Mouse (Mus musculus) ES-E14 (cell line): Measurements from ENCODE around the gene Raf1.
A peak's percentile ranks its signal among the peaks of the same experiment; 100 is the strongest.
"Not testable (repeated sequence)": the region's sequence is repeated elsewhere in the genome, so short reads cannot be mapped to it uniquely, and the experiment has no call there.

Experiments used
- MAFK ChIP-seq: IDR thresholded peaks from 2 replicates; pipeline ENCODE4 v1.6.1; 2014; ENCODE audit warnings: mild to moderate bottlenecking, low read depth, low read length, inconsistent platforms; ENCODE audit not compliant: insufficient read depth
- ZC3H11A ChIP-seq: IDR thresholded peaks from 2 replicates; pipeline ENCODE4 v1.6.1; 2012; ENCODE audit warnings: low read depth, mild to moderate bottlenecking, inconsistent platforms, low read length, borderline replicate concordance

- not testable (repeated sequence) for TF ChIP-seq ZC3H11A
- TF ChIP-seq MAFK = peak; percentile 71
These were observed 38.2 kb downstream of the Raf1 start for GRCm38 (mm10) chr6:115638188-115638587.
